Mouse (Mus musculus) myocyte (in vitro differentiated cells): ENCODE data around the gene Atp6v1g2. TPM values are rescaled to one million over a fixed set of nuclear protein-coding genes. Genes with fewer than 3 reads are reported as not detected.

Experiments used
- H3K27me3 ChIP-seq: one replicate; pipeline ENCODE4 v1.6.1; 2011; ENCODE audit not compliant: control insufficient read depth, insufficient read depth, insufficient read length
- H3K36me3 ChIP-seq: one replicate; pipeline ENCODE4 v1.6.1; 2011; ENCODE audit not compliant: control insufficient read depth, insufficient read depth
- H3K4me2 ChIP-seq: one replicate; pipeline ENCODE4 v1.6.1; 2011; ENCODE audit warnings: low read depth, control low read depth
- H3K4me3 ChIP-seq: one replicate; pipeline ENCODE4 v1.5.1; 2011; ENCODE audit warnings: mild to moderate bottlenecking, control low read depth, moderate library complexity
- H3K79me2 ChIP-seq: one replicate; pipeline ENCODE4 v1.6.1; 2011; ENCODE audit not compliant: control insufficient read depth, insufficient read depth
- H3ac ChIP-seq: one replicate; pipeline ENCODE4 v1.6.1; 2011; ENCODE audit not compliant: control insufficient read depth, insufficient read length
- CEBPB ChIP-seq: IDR thresholded peaks from 2 replicates; pipeline ENCODE4 v1.6.1; 2011; ENCODE audit warnings: mild to moderate bottlenecking, moderate library complexity; ENCODE audit not compliant: poor library complexity, insufficient read depth, severe bottlenecking
- E2F4 ChIP-seq: IDR thresholded peaks from one replicate; pipeline ENCODE4 v1.6.1; 2011; ENCODE audit warnings: mild to moderate bottlenecking, control low read depth, moderate library complexity; ENCODE audit not compliant: insufficient read depth
- MAX ChIP-seq: IDR thresholded peaks from one replicate; pipeline ENCODE4 v1.6.1; 2011; ENCODE audit warnings: low read depth, mild to moderate bottlenecking, control low read depth
- MYOD1 ChIP-seq, 3 experiments: IDR thresholded peaks; one replicate each; pipeline ENCODE4 v1.6.1; 2011; ENCODE audit warnings: control low read depth in 2 of 3, low read depth in 2 of 3, mild to moderate bottlenecking in 2 of 3, moderate library complexity in 1 of 3; ENCODE audit not compliant: insufficient read length in 2 of 3, control insufficient read depth in 1 of 3
- MYOG ChIP-seq, 3 experiments: IDR thresholded peaks; one replicate each; pipeline ENCODE4 v1.6.1; 2011; ENCODE audit warnings: control low read depth in 2 of 3, low read depth in 2 of 3, mild to moderate bottlenecking in 2 of 3; ENCODE audit not compliant: insufficient read length in 2 of 3, control insufficient read depth in 1 of 3, insufficient read depth in 1 of 3
- POLR2A ChIP-seq: IDR thresholded peaks from one replicate; pipeline ENCODE4 v1.6.1; 2011; ENCODE audit warnings: low read depth, mild to moderate bottlenecking, control low read depth, moderate library complexity; ENCODE audit not compliant: insufficient read length
- POLR2AphosphoS2 ChIP-seq: IDR thresholded peaks from one replicate; pipeline ENCODE4 v1.6.1; 2011; ENCODE audit warnings: low read depth, control low read depth; ENCODE audit not compliant: insufficient read length
- REST ChIP-seq: IDR thresholded peaks from one replicate; pipeline ENCODE4 v1.6.1; 2011; ENCODE audit warnings: mild to moderate bottlenecking, control low read depth, moderate library complexity; ENCODE audit not compliant: insufficient read depth, insufficient read length
- SRF ChIP-seq: IDR thresholded peaks from one replicate; pipeline ENCODE4 v1.6.1; 2011; ENCODE audit warnings: low read depth; ENCODE audit not compliant: control insufficient read depth, insufficient read length
- TCF12 ChIP-seq: IDR thresholded peaks from one replicate; pipeline ENCODE4 v1.6.1; 2011; ENCODE audit warnings: mild to moderate bottlenecking, control low read depth; ENCODE audit not compliant: poor library complexity, insufficient read depth, severe bottlenecking
- TCF3 ChIP-seq: IDR thresholded peaks from one replicate; pipeline ENCODE4 v1.6.1; 2011; ENCODE audit warnings: low read depth, control low read depth; ENCODE audit not compliant: insufficient read length
- USF1 ChIP-seq: IDR thresholded peaks from one replicate; pipeline ENCODE4 v1.6.1; 2011; ENCODE audit warnings: low read depth, mild to moderate bottlenecking, control low read depth, moderate library complexity
- polyA plus RNA-seq: library from polyadenylated mRNA; unstranded; fragments of >200 nt; fragmentation: generic; extraction: Trizol; gene quantifications from one replicate; pipeline ENCODE4 v1.2.1, GENCODE M21; 2012; ENCODE audit warnings: missing spikeins

The Atp6v1g2 gene
- polyA plus RNA-seq, 1 experiment, result 2.0 TPM

GRCm38 (mm10) chr17:35276304-35276864, 42.9 kb downstream of the Atp6v1g2 start:
- H3K79me2 ChIP-seq, result no peaks in the 10 kb centered on the region
- H3K4me3 ChIP-seq, result no peak overlapping the region
- no peak overlapping the region for H3K4me2 ChIP-seq
- H3K27me3 ChIP-seq, result no peaks in the 10 kb centered on the region
- TF ChIP-seq REST (no peak), TCF3 (no peak), E2F4 (no peak)
- H3K36me3 ChIP-seq, result no peaks in the 10 kb centered on the region
- H3ac ChIP-seq, result no peak overlapping the region

- no peaks in the 10 kb centered on the region for H3K36me3 ChIP-seq
- H3K79me2 ChIP-seq, result no peaks in the 10 kb centered on the region
- H3K4me2 ChIP-seq, result no peak overlapping the region
- no peak overlapping the region for H3ac ChIP-seq
- no peak overlapping the region for H3K4me3 ChIP-seq
- no peak for TF ChIP-seq POLR2AphosphoS2
- TF ChIP-seq E2F4, result no peak
- TF ChIP-seq POLR2A, result no peak
- no peak for TF ChIP-seq SRF
- TF ChIP-seq MYOD1 (IDR thresholded peaks at IDR 0.05; ENCODE audit: control insufficient read depth in 1 of 3, insufficient read length in 2 of 3, low read depth in 2 of 3), result no peak
- TF ChIP-seq MYOG (IDR thresholded peaks at IDR 0.05; ENCODE audit: control insufficient read depth in 1 of 3, insufficient read depth in 1 of 3, insufficient read length in 2 of 3, low read depth in 2 of 3), result no peak
- no peak for TF ChIP-seq TCF3
- no peaks in the 10 kb centered on the region for H3K27me3 ChIP-seq
These were observed 44.6 kb downstream of the Atp6v1g2 start for GRCm38 (mm10) chr17:35278049-35278448.

- H3K27me3 ChIP-seq, result no peaks in the 10 kb centered on the region
These were observed 45.7 kb downstream of the Atp6v1g2 start for GRCm38 (mm10) chr17:35278957-35279688.

GRCm38 (mm10) chr17:35280276-35280675, 46.8 kb downstream of the Atp6v1g2 start:
- Histone ChIP-seq H3K79me2 (no peaks in the 10 kb centered on the region), H3K36me3 (no peaks in the 10 kb centered on the region), H3K4me3 (no peak overlapping the region), H3K4me2 (no peak overlapping the region), H3ac (no peak overlapping the region), H3K27me3 (no peaks in the 10 kb centered on the region)
- TF ChIP-seq SRF (no peak), USF1 (no peak), MYOG (IDR thresholded peaks at IDR 0.05; ENCODE audit: control insufficient read depth in 1 of 3, insufficient read depth in 1 of 3, insufficient read length in 2 of 3, low read depth in 2 of 3) (no peak), E2F4 (no peak), TCF3 (no peak), REST (no peak), POLR2A (no peak), POLR2AphosphoS2 (no peak), CEBPB (no peak), MAX (no peak), MYOD1 (IDR thresholded peaks at IDR 0.05; ENCODE audit: control insufficient read depth in 1 of 3, insufficient read length in 2 of 3, low read depth in 2 of 3) (no peak), TCF12 (no peak)

More at GRCm38 (mm10) chr17:35278957-35279688, 45.7 kb downstream of the Atp6v1g2 start:
- H3K79me2 ChIP-seq, result no peaks in the 10 kb centered on the region
- H3K4me3 ChIP-seq, result no peak overlapping the region
- no peaks in the 10 kb centered on the region for H3K36me3 ChIP-seq
- TF ChIP-seq E2F4 (no peak), REST (no peak), MYOG (IDR thresholded peaks at IDR 0.05; ENCODE audit: control insufficient read depth in 1 of 3, insufficient read depth in 1 of 3, insufficient read length in 2 of 3, low read depth in 2 of 3) (no peak), MAX (no peak), CEBPB (no peak), SRF (no peak), POLR2A (no peak), POLR2AphosphoS2 (no peak)
- H3ac ChIP-seq, result no peak overlapping the region
- no peak overlapping the region for H3K4me2 ChIP-seq

- Histone ChIP-seq H3K27me3 (peaks cover 14% of the 10 kb centered on the region), H3K4me2 (no peak overlapping the region), H3K79me2 (no peaks in the 10 kb centered on the region), H3K36me3 (no peaks in the 10 kb centered on the region), H3ac (no peak overlapping the region), H3K4me3 (no peak overlapping the region)
- no peak for TF ChIP-seq USF1
- TF ChIP-seq REST, result no peak
- no peak for TF ChIP-seq POLR2A
- no peak for TF ChIP-seq MYOD1 (IDR thresholded peaks at IDR 0.05; ENCODE audit: control insufficient read depth in 1 of 3, insufficient read length in 2 of 3, low read depth in 2 of 3)
- TF ChIP-seq MAX, result no peak
- no peak for TF ChIP-seq TCF12
- no peak for TF ChIP-seq E2F4
- no peak for TF ChIP-seq POLR2AphosphoS2
- no peak for TF ChIP-seq CEBPB
- TF ChIP-seq TCF3, result no peak
- TF ChIP-seq MYOG (IDR thresholded peaks at IDR 0.05; ENCODE audit: control insufficient read depth in 1 of 3, insufficient read depth in 1 of 3, insufficient read length in 2 of 3, low read depth in 2 of 3), result no peak
- TF ChIP-seq SRF, result no peak
These were observed 52.0 kb downstream of the Atp6v1g2 start for GRCm38 (mm10) chr17:35285431-35285830.

Other genes starting within 250 kb of the Atp6v1g2 start
- 208 TPM for gene Vars, start 232.7 kb upstream of the Atp6v1g2 start, polyA plus RNA-seq
- 0.05 TPM for gene Vwa7, start 217.1 kb upstream of the Atp6v1g2 start, polyA plus RNA-seq
- 0.14 TPM for gene Sapcd1, start 205.6 kb upstream of the Atp6v1g2 start, polyA plus RNA-seq
- gene Msh5, start 186.9 kb upstream of the Atp6v1g2 start, polyA plus RNA-seq, result 2.1 TPM
- gene Clic1, start 183.7 kb upstream of the Atp6v1g2 start, polyA plus RNA-seq, result 412 TPM
- gene Ddah2, start 174.6 kb upstream of the Atp6v1g2 start, polyA plus RNA-seq, result 101 TPM
- 0.18 TPM for gene Ly6g6c, start 168.3 kb upstream of the Atp6v1g2 start, polyA plus RNA-seq
- not detected for gene Mpig6b, start 167.5 kb upstream of the Atp6v1g2 start, polyA plus RNA-seq
- gene Ly6g6e, start 156.8 kb upstream of the Atp6v1g2 start, polyA plus RNA-seq, result not detected
- gene Ly6g6d, start 155.6 kb upstream of the Atp6v1g2 start, polyA plus RNA-seq, result not detected
- not detected for gene Ly6g6f, start 148.1 kb upstream of the Atp6v1g2 start, polyA plus RNA-seq
- 64.7 TPM for gene Abhd16a, start 144.4 kb upstream of the Atp6v1g2 start, polyA plus RNA-seq
- not detected for gene Ly6g5c, start 125.4 kb upstream of the Atp6v1g2 start, polyA plus RNA-seq
- gene Ly6g5b, start 118.2 kb upstream of the Atp6v1g2 start, polyA plus RNA-seq, result 0.11 TPM
- 17.4 TPM for gene Gpank1, start 112.2 kb upstream of the Atp6v1g2 start, polyA plus RNA-seq
- gene Csnk2b, start 111.6 kb upstream of the Atp6v1g2 start, polyA plus RNA-seq, result 320 TPM
- gene D17H6S53E, start 107.3 kb upstream of the Atp6v1g2 start, polyA plus RNA-seq, result 12.8 TPM
- gene Apom, start 101.6 kb upstream of the Atp6v1g2 start, polyA plus RNA-seq, result 0.18 TPM
- gene Bag6, start 98.5 kb upstream of the Atp6v1g2 start, polyA plus RNA-seq, result 271 TPM
- 153 TPM for gene Prrc2a, start 68.8 kb upstream of the Atp6v1g2 start, polyA plus RNA-seq
- gene Aif1, start 57.6 kb upstream of the Atp6v1g2 start, polyA plus RNA-seq, result not detected
- 4.3 TPM for gene Lst1, start 45.2 kb upstream of the Atp6v1g2 start, polyA plus RNA-seq
- 0.05 TPM for gene Ltb, start 39.2 kb upstream of the Atp6v1g2 start, polyA plus RNA-seq
- gene Tnf, start 31.7 kb upstream of the Atp6v1g2 start, polyA plus RNA-seq, result 0.05 TPM
- gene Lta, start 28.3 kb upstream of the Atp6v1g2 start, polyA plus RNA-seq, result 0.26 TPM
- 0.18 TPM for gene Gm16181, start 12.8 kb upstream of the Atp6v1g2 start, polyA plus RNA-seq
- 27.1 TPM for gene Nfkbil1, start 2.1 kb downstream of the Atp6v1g2 start, polyA plus RNA-seq
- 268 TPM for gene Ddx39b, start 8.1 kb downstream of the Atp6v1g2 start, polyA plus RNA-seq
- 38.3 TPM for gene H2-D1, start 29.1 kb downstream of the Atp6v1g2 start, polyA plus RNA-seq
- 6.6 TPM for gene H2-Q1, start 86.7 kb downstream of the Atp6v1g2 start, polyA plus RNA-seq
- gene H2-Q2, start 108.6 kb downstream of the Atp6v1g2 start, polyA plus RNA-seq, result 0.17 TPM
- gene H2-Q4, start 146.0 kb downstream of the Atp6v1g2 start, polyA plus RNA-seq, result 8.3 TPM
- not detected for gene H2-Q6, start 191.2 kb downstream of the Atp6v1g2 start, polyA plus RNA-seq
- gene H2-Q7, start 205.5 kb downstream of the Atp6v1g2 start, polyA plus RNA-seq, result 0.06 TPM
- gene H2-Q10, start 236.4 kb downstream of the Atp6v1g2 start, polyA plus RNA-seq, result 0.02 TPM